Mouse (Mus musculus): ENCODE measurements around the gene Gab2.

DNA sequence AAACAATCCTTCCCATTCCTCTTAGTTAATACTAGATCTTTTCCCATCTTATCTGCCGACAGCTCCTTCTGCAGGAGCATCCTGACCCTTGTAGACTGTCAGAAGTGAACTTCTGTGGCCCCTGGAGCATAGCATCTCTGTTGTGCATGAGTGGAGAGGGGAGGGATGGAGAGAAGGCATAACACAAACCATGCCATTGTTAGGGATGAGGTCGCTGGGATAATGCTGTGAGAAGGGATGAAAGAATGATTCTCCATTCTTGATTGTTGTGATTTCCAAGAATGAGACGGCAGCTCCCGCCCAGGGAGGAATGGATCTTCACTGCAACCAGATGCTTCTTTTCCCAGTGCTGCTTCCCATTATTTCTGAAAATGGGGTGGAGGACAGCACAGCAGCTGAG lies 102.0 kb downstream of the Gab2 start:
- TF ChIP-seq MAFK (IDR thresholded peaks at IDR 0.05; ENCODE audit: insufficient replicate concordance, low read length) (no peak), ZNF384 (IDR thresholded peaks at IDR 0.05; ENCODE audit: low read depth, low read length) (no peak), CHD2 (IDR thresholded peaks at IDR 0.05; ENCODE audit: low read length) (no peak), POLR2A (IDR thresholded peaks at IDR 0.05; ENCODE audit: low read depth, low read length) (no peak), NRF1 (IDR thresholded peaks at IDR 0.05; ENCODE audit: low read depth, low read length) (no peak), JUND (conservative IDR thresholded peaks at IDR 0.05; ENCODE audit: low read depth, low read length) (no peak), CTCF (conservative IDR thresholded peaks at IDR 0.05 in 1 of 2, IDR thresholded peaks at IDR 0.05 in 1 of 2; ENCODE audit: low read depth in 2 of 2, low read length in 2 of 2) (no peak), SMC3 (IDR thresholded peaks at IDR 0.05; ENCODE audit: low read depth, low read length) (no peak), USF1 (IDR thresholded peaks at IDR 0.05; ENCODE audit: low read depth, low read length) (no peak), TCF12 (IDR thresholded peaks at IDR 0.05; ENCODE audit: low read depth, low read length) (no peak), ZMIZ1 (IDR thresholded peaks at IDR 0.05; ENCODE audit: low read depth, low read length) (no peak)
